Mouse (Mus musculus): ENCODE data around the gene Psmc3. TPM values are rescaled to one million over a fixed set of nuclear protein-coding genes. Genes with fewer than 3 reads are reported as not detected.
"Not testable (repeated sequence)": the region's sequence is repeated elsewhere in the genome, so short reads cannot be mapped to it uniquely, and the experiment has no call there.

Psmc3 gene
- polyA plus RNA-seq, 1 experiment from 2014 or later: 373 TPM

DNA sequence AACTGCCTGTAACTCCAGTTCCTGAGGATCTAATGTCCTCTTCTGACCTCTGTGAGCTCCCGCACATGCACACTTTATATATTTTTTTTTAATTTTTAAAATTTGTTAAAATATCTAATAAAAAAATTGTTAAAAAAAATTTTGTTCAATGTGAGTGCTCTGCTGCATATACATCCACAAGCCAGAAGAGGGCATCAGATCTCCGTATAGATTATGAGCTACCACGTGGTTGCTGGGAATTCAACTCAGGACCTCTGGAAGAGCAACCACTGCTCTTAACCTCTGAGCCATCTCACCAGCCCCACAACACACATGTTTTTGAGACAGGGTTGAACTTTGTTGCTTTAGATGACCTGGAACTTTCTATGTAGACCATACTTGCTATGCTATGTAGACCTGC lies 20.8 kb upstream of the Psmc3 start:
- Histone ChIP-seq H3K4me1 (peaks cover 7% of the 10 kb centered on the region), H3K27ac (no peak overlapping the region), H3K9me3 (replicated peaks) (no peaks in the 10 kb centered on the region), H3K36me3 (no peaks in the 10 kb centered on the region), H3K27me3 (ENCODE audit: low read depth, poor library complexity, severe bottlenecking) (no peaks in the 10 kb centered on the region), H3K4me3 (no peak overlapping the region)
- no peak for DNase-seq (ENCODE audit: low spot score)
- 15% methylated on average over 3 of the region's 3 CpGs for WGBS

DNA sequence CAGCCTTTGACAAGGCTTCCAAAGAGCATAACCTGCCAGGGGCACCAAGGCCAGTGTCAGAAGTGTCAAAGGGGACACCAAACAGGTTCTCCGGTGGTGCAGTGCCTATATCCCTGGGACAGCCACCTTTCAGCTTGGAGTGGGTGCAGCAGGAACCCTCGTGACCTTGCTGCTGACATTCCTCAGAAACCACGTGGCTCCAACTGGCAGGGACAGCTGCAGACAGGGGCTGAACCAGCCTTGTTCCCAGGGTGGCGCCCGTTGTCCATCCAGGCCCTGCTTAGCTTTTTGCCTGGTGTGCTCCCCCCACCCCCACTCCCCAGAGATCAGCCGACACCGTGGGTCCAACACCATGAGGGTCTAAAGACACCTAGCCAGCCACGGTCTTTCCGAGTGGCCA lies 18.4 kb upstream of the Psmc3 start, which contains the start of gene Rapsn:
Rapsn (plus strand) TSS at position 236 of the 400 bp plus-strand sequence.
- Histone ChIP-seq H3K36me3 (no peaks in the 10 kb centered on the region), H3K9me3 (replicated peaks) (no peaks in the 10 kb centered on the region), H3K4me1 (peaks cover 7% of the 10 kb centered on the region), H3K27ac (peak within 1 kb of the TSS; percentile 31), H3K4me3 (no peak within 1 kb of the TSS), H3K27me3 (ENCODE audit: low read depth, poor library complexity, severe bottlenecking) (no peaks in the 10 kb centered on the region)
- DNase-seq (ENCODE audit: low spot score): no peak
- 68% methylated on average over 9 of the region's 9 CpGs for WGBS

DNA sequence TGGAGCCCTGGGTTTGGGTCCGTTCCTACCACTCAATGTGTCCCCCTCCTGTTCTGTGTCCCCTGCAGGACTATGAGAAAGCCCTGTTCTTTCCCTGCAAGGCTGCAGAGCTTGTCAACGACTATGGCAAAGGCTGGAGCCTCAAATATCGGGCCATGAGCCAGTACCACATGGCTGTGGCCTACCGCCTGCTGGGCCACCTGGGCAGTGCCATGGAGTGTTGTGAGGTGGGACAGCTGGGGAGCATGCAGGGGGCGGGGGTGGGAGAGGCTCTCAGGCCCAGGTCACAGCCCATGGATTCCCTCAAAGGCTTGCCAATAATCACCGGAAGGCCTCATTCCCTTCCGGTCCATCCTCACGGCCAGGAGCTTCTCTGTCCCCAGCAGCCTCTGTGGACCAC lies 12.0 kb upstream of the Psmc3 start:
- 80% methylated on average over 8 of the region's 8 CpGs for WGBS
- no peak for DNase-seq (ENCODE audit: low spot score)
- H3K27ac ChIP-seq: no peak overlapping the region
- no peaks in the 10 kb centered on the region for H3K9me3 ChIP-seq (replicated peaks)
- H3K4me1 ChIP-seq: peaks cover 14% of the 10 kb centered on the region
- no peaks in the 10 kb centered on the region for H3K36me3 ChIP-seq
- no peaks in the 10 kb centered on the region for H3K27me3 ChIP-seq (ENCODE audit: low read depth, poor library complexity, severe bottlenecking)
- no peak overlapping the region for H3K4me3 ChIP-seq

DNA sequence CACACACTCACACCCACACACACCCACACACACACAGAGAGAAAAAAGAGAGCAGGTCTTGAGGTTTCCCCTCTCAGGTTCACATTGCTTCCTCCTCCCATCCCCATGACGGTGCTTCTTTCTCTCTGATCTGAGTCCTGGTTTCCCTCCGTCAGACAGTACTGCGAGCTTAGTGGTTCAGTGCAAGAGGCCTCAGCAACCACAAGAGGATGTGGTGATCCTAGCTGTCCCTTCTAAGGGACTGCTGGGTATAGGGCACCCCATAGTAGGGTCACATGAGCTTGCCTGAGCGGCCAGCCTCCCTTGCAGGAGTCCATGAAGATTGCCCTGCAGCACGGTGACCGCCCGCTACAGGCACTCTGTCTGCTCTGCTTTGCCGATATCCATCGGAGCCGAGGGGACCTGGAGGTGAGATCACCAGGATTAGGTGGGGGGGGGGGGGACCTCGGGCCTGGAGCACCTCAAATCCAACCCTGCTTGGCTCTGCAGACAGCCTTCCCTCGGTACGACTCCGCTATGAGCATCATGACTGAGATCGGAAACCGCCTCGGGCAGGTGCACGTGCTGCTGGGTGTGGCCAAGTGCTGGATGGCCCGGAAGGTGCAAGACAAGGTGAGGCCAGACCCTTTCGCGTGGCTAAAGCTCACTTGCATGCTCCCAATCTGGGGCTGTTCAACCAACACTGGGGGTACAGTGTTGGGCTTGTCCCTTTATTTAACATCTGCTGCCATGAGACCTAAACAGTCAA lies 11.0 kb upstream of the Psmc3 start:
- H3K27me3 ChIP-seq (ENCODE audit: low read depth, poor library complexity, severe bottlenecking): no peaks in the 10 kb centered on the region
- H3K4me1 ChIP-seq: peaks cover 21% of the 10 kb centered on the region
- 67% methylated on average over 21 of the region's 21 CpGs for WGBS
- H3K36me3 ChIP-seq: no peaks in the 10 kb centered on the region
- no peaks in the 10 kb centered on the region for H3K9me3 ChIP-seq (replicated peaks)
- no peak overlapping the region for H3K4me3 ChIP-seq
- no peak overlapping the region for H3K27ac ChIP-seq
- no peak for DNase-seq (ENCODE audit: low spot score)

DNA sequence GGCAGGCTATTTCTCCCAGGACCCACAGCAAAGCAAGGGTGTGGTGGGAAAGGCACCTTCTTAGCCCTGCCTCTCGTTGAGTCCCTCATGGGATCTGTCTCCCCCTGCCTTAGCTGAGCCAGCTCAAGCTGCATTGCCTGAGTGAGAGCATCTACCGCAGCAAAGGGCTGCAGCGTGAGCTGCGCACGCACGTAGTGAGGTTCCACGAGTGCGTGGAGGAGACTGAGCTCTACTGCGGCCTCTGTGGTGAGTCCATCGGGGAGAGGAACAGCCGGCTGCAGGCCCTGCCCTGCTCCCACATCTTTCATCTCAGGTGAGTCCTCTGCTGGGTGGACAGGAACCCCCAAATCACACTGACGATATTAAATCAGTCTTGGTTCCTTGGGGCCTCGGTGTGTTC lies 9.1 kb upstream of the Psmc3 start:
- DNase-seq (ENCODE audit: low spot score): no peak

DNA sequence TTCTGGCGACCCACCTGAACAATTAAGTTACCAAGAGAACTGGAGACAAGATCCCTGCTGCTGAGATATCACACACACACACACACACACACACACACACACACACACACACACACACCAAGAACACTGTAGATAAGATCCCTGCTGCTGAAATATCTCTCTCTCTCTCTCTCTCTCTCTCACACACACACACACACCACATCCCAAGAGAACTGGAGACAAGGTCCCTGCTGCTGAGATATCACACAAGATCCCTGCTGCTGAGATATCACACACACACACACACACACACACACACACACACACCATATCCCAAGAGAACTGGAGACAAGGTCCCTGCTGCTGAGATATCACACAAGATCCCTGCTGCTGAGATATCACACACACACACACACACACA lies 8.0 kb upstream of the Psmc3 start:
- not testable (repeated sequence) for H3K4me3 ChIP-seq; H3K9me3 ChIP-seq (replicated peaks); H3K27me3 ChIP-seq (ENCODE audit: low read depth, poor library complexity, severe bottlenecking); H3K36me3 ChIP-seq; DNase-seq (ENCODE audit: low spot score)
- peak overlapping the region; percentile 46; the same call in 1 of the 2 replicates for H3K27ac ChIP-seq
- WGBS: 76% methylated on average over 1 of the region's 1 CpGs
- H3K4me1 ChIP-seq: peaks cover 21% of the 10 kb centered on the region

More for the DNA sequence above, 9.1 kb upstream of the Psmc3 start:
- Histone ChIP-seq H3K27ac (peak overlapping the region; percentile 46; the same call in 1 of the 2 replicates), H3K36me3 (no peaks in the 10 kb centered on the region), H3K9me3 (replicated peaks) (no peaks in the 10 kb centered on the region), H3K4me1 (peaks cover 21% of the 10 kb centered on the region), H3K4me3 (no peak overlapping the region), H3K27me3 (ENCODE audit: low read depth, poor library complexity, severe bottlenecking) (no peaks in the 10 kb centered on the region)
- WGBS: 79% methylated on average over 13 of the region's 13 CpGs

DNA sequence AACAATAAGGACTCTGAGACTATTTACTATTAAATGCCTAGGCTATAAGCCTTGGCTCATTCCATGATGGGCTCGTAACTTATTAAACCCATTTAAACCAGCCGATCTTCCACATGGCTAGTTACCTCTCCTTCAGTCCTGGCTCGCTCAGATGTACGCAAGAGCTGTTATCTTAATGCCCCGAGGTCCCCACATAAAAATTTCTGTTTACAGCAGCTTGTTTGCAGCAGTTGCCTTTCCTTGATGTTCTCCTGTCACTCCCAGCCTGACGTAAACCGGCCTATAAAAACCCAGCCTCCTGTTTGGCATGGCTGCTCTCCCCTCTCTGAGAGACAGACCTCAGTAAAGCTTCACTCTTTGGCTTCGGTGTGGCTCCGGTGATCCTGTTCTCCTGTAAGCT lies 6.5 kb upstream of the Psmc3 start:
- Histone ChIP-seq H3K27ac (no peak overlapping the region), H3K9me3 (replicated peaks) (no peaks in the 10 kb centered on the region), H3K27me3 (ENCODE audit: low read depth, poor library complexity, severe bottlenecking) (no peaks in the 10 kb centered on the region), H3K4me3 (no peak overlapping the region), H3K36me3 (peaks cover 8% of the 10 kb centered on the region), H3K4me1 (peaks cover 21% of the 10 kb centered on the region)
- 70% methylated on average over 9 of the region's 9 CpGs for WGBS
- no peak for DNase-seq (ENCODE audit: low spot score)

DNA sequence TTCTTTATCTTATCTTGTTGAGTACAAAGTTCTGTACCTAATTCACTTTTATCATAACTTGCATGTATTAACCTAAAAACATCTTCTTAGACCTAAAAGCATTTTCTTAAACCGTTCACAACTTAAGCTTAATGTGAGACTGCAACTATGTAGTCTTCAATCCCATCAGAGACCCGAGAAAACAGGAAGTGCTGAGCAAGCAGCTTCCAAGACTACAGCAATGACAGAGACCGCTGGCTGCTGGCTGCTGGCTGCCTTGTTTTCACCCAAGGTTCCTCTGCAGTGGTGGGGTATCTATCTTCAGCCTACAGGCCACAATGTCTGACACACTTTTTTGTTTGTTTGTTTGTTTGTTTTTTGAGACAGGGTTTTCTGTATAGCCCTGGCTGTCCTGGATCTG lies 1.9 kb upstream of the Psmc3 start:
- no peaks in the 10 kb centered on the region for H3K9me3 ChIP-seq (replicated peaks)
- peaks cover 29% of the 10 kb centered on the region for H3K36me3 ChIP-seq
- DNase-seq (ENCODE audit: low spot score): no peak
- peaks cover 19% of the 10 kb centered on the region for H3K4me1 ChIP-seq
- 87% methylated on average over 3 of the region's 3 CpGs for WGBS
- H3K27me3 ChIP-seq (ENCODE audit: low read depth, poor library complexity, severe bottlenecking): no peaks in the 10 kb centered on the region
- no peak overlapping the region for H3K4me3 ChIP-seq
- H3K27ac ChIP-seq: no peak overlapping the region

DNA sequence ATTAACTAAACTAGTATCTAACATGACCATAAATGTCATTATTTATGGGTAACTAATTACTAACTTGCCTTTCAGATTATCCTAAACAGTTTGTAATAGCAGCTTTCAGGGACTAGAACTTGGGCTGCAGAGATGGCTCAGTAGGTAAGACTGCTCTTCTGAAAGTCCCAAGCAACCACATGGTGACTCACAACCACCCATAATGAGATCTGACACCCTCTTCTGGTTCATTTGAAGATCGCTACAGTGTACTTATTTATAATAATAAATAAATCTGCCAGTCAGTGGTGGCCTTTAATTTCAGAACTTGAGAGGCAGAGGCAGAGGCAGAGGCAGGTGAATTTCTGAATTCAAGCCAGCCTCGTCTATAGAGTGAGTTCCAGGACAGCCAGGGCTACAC lies 1.1 kb upstream of the Psmc3 start:
- no peak for DNase-seq (ENCODE audit: low spot score)
- 72% methylated on average over 2 of the region's 2 CpGs for WGBS
- H3K4me1 ChIP-seq: peaks cover 14% of the 10 kb centered on the region
- H3K4me3 ChIP-seq: peak overlapping the region; percentile 75
- no peaks in the 10 kb centered on the region for H3K9me3 ChIP-seq (replicated peaks)
- peaks cover 38% of the 10 kb centered on the region for H3K36me3 ChIP-seq
- no peak overlapping the region for H3K27ac ChIP-seq
- no peaks in the 10 kb centered on the region for H3K27me3 ChIP-seq (ENCODE audit: low read depth, poor library complexity, severe bottlenecking)

DNA sequence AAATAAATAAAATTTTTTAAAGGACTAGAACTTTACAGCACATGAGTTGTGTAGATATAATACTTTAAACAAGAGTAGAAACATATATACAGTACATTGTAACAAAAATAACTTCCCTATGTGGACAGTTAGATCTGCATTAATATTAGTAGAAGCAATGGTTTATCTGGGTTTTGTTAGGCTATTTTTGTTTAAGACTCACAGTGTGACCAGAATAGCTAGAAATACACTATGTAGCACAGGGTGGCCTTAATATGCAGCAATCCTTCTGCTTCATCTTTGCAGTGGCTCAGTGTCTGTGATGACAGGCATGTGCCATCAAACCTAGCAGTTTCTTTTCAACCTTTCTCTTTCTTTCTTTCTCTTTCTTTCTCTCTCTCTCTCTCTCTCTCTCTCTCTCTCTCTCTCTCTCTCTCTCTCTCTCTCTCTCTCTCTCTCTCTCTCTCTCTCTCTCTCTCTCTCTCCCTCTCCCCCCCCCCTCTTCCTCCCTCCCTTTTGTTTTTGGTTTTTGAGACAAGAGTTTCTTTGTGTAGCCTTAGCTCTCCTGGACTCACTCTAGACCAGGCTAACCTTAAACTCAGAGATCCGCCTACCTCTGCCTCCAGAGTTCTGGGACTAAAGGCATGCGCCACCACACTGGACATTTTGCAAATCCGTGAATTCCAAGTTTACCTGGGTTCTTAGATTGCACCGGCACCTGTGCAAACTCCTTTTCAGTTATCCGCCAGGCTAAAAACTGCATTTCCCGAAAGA lies 452 bp upstream of the Psmc3 start:
- 0% methylated on average over 6 of the region's 6 CpGs for WGBS
- Histone ChIP-seq H3K27me3 (ENCODE audit: low read depth, poor library complexity, severe bottlenecking) (no peaks in the 10 kb centered on the region), H3K4me1 (peaks cover 13% of the 10 kb centered on the region), H3K27ac (peak overlapping the region; percentile 90), H3K36me3 (peaks cover 44% of the 10 kb centered on the region), H3K9me3 (replicated peaks) (no peaks in the 10 kb centered on the region), H3K4me3 (peak overlapping the region; percentile 75)
- DNase-seq (ENCODE audit: low spot score): no peak

DNA sequence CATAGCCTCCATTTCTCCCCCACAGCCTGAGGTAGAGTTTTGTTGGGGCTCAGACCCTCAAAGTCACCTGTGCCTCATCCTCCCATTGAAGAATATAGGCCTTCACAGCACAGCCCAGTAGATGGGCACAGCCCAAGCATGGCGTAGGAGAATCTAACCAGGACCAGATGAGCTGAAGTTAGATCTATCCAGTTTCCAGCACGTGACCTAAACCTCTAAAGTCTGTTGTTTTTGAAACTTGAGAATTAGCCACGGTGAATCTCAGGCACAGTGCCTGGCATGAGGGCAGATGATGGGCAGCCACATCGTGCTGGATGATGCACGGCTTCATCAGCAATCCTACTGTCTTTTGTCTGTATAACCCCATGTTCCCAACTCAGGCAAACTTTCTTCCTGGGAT lies 4.6 kb downstream of the Psmc3 start:
- peaks cover 10% of the 10 kb centered on the region for H3K4me1 ChIP-seq
- peaks cover 86% of the 10 kb centered on the region for H3K36me3 ChIP-seq
- no peak for DNase-seq (ENCODE audit: low spot score)
- 90% methylated on average over 5 of the region's 5 CpGs for WGBS
- no peak overlapping the region for H3K27ac ChIP-seq
- no peaks in the 10 kb centered on the region for H3K9me3 ChIP-seq (replicated peaks)
- no peak overlapping the region for H3K4me3 ChIP-seq
- no peaks in the 10 kb centered on the region for H3K27me3 ChIP-seq (ENCODE audit: low read depth, poor library complexity, severe bottlenecking)

DNA sequence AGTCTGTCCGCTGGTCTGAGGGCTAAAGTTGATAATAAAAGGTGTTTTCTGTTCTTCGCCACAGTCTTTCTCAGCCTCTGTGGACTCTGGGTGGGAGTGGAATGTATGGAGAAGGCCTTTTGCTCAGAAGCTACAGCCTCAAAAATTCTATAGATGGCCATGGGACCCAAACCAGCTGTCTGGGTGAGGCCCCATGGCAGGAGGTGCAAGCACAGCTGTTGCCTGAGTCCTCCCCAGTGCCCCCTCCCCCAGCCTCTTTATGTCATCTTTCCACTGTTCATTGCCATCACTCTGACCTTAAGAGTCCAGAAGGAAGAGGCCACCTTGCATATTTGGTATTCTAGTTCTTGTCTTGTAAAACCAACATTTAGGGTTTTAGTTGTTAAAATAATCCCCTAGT lies 5.6 kb downstream of the Psmc3 start:
- H3K27ac ChIP-seq: no peak overlapping the region
- H3K36me3 ChIP-seq: peaks cover 96% of the 10 kb centered on the region
- H3K9me3 ChIP-seq (replicated peaks): no peaks in the 10 kb centered on the region
- no peak overlapping the region for H3K4me3 ChIP-seq
- no peak for DNase-seq (ENCODE audit: low spot score)
- H3K27me3 ChIP-seq (ENCODE audit: low read depth, poor library complexity, severe bottlenecking): no peaks in the 10 kb centered on the region
- WGBS: 93% methylated on average over 2 of the region's 2 CpGs
- peaks cover 10% of the 10 kb centered on the region for H3K4me1 ChIP-seq

DNA sequence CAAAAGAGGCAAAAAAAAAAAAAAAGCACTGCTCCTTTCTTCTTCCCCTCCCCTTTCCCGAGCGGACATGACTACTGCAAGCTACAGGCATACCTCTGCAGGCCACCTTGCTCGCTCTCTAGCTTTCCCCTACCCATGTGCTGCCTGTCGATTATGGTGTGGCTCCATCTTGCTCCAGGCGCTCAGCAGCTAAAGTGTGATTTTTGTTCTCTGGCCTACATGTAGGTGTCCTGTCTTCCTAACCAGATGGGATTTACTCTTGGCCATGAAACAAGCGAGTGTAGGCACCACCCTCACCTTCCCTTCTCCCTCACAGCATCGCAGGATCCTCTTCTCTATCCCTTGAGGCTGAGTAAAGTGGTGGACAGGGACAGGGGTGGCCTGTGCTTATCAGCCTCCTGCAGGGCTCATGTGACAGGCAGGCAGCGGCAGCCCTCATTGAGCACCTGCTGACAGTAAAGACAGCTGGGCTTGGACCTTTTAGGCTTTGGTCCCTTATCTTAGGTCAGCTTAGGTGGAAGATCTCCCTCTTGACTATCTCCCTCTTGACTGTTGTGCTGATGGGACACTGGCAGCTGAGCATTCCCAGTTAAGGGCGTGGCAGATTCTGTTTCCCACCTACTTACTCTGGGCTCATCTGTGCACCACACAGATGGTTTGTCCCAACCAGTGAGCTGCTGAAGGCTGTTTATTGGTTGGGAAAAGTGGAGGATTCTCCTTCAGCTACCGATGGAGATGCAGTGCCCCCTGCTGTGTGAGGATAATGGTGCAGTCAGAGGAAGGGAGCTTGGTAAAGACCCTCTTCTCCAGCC lies 6.9 kb downstream of the Psmc3 start:
- Histone ChIP-seq H3K9me3 (replicated peaks) (no peaks in the 10 kb centered on the region), H3K4me1 (no peaks in the 10 kb centered on the region), H3K27me3 (ENCODE audit: low read depth, poor library complexity, severe bottlenecking) (no peaks in the 10 kb centered on the region), H3K4me3 (no peak overlapping the region), H3K27ac (no peak overlapping the region), H3K36me3 (peaks cover 96% of the 10 kb centered on the region)
- WGBS: 86% methylated on average over 10 of the region's 10 CpGs
- no peak for DNase-seq (ENCODE audit: low spot score)

Data from limb, embryonic 10.5 days (tissue).